Mouse (Mus musculus) frontal cortex, adult (tissue): ENCODE results near the gene Cklf.
"Not testable (repeated sequence)": the region's sequence is repeated elsewhere in the genome, so short reads cannot be mapped to it uniquely, and the experiment has no call there.

Experiments used
- ATAC-seq: cut with Nextera tagmentation; 2 replicates; pipeline ENCODE4 v1.9.2; 2017; ENCODE audit warnings: mild to moderate bottlenecking, moderate library complexity, mixed read lengths; ENCODE audit not compliant: low TSS enrichment

The Cklf gene

DNA sequence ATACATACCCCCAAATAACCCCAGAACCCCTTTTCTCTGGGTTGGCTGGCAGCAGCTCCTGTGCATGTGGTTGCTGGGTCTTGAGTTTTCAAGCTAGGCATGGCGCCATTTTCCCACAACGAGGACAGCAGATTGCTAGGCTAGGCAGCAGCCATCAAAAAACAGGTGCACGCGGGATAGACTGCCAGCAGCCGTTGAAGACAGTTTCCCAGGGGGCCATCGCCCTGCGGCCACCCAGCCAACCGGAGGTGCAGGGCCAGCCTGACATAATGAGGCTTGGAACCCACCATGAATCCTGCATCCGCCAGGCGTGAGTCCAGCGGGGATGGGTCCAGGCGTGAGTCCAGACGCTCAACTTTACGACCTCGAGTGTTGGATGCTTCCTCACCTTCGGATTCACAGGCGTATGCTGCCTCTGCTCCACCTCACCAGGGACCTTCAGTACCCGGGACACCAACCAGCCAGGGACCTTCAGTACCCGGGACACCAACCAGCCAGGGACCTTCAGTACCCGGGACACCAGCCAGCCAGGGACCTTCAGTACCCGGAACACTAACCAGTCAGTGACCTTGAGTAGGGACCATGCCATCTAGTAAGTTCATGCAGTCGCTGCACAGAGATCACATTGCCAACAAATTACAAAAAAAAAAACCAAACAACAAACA, 13.7 kb downstream of the Cklf start:
- not testable (repeated sequence) for ATAC-seq

DNA sequence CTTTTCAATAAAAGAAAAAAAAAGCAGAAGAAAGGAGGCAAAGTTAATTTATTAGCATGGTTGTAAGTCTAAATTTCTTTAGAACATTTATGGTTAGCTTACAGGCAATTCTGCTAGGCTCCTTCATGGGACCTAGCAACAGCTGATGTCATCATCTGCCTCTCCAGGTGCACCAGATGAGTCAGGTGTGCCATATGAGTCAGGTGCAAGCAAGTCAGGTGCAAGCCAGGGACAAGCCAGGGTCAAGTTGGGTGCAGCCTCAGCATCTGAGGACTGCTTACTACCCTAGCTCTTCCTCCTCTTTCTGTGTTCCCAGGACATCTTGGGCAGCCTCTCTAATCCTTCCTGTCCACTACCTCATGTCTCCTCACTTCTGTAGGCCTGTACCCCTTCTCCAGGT, 17.7 kb downstream of the Cklf start:
- ATAC-seq: no peak

DNA sequence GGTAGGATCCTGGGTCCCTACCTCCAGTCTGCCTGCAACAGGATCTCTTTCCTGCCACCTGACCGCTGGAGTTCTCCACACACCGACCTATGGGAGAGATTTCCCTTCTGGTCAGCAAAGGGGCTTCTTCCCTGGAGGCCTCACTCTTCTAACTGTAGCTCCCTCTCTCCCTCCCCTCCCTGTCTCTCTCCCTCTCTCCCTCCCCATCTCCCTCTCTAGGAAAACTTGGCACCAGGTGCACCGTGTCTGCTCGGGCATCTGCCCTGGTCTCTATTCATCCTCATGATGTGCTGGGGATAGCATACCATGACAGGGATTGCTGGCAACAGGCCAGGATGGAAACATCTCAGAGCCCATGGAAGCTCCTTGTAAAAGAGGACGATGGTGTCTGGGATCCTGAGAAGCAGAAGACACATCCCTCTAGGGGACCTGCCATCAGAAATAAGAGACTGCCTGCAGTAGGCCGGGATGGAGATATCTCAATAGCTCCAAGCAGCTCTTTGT, 18.3 kb downstream of the Cklf start:
- no peak for ATAC-seq

DNA sequence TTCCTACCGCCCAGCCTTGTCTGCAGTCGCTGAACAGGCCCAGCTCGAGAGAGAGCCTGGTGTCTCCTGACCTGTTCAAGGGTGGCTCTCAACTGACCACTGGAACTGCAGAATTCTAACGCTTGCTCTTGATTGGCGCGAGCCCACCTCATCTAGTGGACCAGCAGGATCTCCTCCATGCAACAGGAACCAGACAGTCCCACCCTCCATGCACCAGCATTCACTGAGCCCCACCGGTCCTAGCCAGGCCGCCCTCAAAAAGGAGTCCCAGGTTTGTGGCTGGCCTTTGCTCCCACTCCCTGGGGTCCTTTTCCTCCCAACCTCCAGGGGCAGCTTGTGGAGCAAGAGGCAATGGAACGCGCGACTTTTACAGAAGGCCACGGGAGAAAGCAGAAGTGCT, 42.4 kb downstream of the Cklf start, which contains the start of gene Cmtm2a:
Cmtm2a (minus strand) TSS at position 101 of the 400 bp plus-strand sequence.
- ATAC-seq: not testable (repeated sequence)

DNA sequence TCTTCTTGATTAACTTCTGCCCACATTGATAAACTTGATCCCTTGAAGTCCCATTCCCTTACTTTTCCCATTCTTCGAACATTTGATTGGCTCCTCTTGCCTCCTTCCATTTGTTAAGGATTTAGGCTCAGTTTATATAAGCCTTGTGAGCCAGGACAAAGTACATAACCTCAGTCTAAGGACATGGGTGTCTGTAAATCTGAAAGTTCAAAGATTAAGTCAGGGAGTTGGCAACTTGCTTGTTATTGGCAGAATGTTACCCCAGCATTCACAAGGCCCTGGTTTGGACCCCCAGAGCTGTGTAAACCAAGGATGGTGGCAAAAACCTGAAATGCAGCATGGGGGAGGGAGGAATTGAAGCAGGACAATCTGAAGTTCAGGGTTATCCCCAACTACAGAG, 43.7 kb downstream of the Cklf start:
- ATAC-seq: no peak

DNA sequence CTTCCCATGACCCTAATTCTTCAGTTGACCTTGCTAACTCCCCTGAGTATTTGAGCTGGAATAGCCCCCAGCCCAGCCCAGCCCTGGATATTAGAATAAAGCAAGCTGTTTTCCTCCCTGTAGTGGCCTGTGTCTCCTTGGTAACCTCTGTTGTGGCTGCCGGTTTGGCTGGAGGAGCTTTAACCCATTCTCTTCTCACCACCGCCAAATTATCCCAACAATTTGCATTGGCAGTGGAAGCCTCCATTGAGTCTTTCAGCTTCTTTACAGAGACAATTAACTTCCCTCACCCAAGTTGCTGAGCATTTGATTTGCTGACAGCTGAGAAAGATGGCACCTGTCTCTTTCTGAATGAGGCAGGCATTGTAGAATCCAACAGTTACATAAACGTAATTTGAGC, 50.9 kb downstream of the Cklf start:
- ATAC-seq: not testable (repeated sequence)

DNA sequence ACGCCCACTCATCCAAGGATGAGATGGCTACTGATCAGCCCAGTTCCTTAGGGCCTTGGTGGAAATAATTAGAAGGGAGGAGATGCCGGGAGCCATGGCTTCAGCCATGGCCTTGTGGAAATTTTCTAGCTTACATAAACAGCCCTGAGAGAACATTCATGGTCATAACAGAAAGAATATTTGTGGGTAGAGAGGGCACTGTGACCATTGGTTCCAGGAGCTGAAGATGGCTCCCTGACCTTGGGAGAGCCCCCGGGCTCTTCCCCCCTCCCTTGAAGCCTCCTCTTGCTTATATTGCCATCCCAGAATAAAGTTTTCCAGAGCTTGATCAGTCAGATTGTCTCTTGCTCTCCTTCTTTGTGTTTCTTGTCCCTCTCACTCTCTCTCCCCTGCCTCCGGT, 51.9 kb downstream of the Cklf start:
- ATAC-seq: not testable (repeated sequence)

DNA sequence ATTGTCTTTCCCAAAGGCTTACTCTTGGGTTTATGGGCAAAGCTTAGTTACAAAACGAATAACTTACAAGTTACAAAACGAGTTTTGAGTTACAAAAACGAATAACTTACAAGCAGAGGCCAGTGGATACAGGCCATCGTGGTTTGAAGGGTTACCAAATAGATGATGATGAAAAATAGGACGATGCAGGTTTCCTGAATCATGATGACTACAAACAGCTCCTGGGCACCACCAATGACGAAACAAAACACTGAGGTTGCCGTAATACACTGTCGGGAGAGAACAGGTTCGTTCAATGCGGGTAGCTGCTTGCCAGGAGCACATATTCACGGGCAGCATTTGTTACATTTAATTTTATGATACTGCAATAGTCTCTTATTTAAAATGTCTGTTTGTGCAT, 54.3 kb downstream of the Cklf start:
- no peak for ATAC-seq

DNA sequence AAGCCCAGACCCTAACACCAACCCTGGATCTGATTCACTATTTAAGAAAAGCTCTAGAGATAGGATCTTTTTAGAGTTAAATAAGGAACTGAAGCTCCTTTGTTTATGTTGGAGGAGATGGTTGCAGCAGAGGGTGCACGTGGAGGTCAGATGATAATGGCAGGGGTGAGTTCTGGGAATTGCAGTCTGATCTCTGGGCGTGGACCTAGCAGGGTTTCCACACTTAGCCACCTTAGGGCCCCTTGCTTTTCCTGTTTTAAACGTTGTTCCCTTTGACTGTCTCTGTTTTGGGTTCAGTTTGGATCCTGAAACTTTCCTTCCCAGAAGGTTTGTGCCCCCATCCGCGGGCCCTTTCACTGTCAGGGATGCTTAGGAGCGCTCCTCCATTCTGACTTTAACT, 57.7 kb downstream of the Cklf start:
- ATAC-seq: not testable (repeated sequence)

DNA sequence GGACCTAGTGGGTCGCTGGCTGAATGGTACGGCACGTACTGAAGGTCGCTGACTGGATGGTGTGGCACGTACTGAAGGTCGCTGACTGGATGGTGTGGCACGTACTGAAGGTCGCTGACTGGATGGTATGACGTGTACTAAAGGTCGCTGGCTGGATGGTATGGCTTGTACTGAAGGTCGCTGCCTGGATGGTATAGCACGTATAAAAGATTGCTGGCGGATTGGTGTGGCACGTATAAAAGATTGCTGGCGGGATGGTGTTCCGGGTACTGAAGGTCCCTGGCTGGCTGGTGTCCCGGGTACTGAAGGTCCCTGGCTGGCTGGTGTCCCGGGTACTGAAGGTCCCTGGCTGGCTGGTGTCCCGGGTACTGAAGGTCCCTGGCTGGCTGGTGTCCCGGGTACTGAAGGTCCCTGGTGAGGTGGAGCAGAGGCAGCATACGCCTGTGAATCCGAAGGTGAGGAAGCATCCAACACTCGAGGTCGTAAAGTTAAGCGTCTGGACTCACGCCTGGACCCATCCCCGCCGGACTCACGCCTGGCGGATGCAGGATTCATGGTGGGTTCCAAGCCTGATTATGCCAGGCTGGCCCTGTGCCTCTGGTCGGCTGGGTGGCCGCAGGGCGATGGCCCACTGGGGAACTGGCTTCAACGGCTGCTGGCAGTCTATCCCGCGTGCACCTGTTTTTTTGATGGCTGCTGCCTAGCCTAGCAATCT, 58.9 kb downstream of the Cklf start, which contains the start of the genes Gm45711 and Cmtm1:
Gm45711 (minus strand) TSS at position 641 of the 715 bp plus-strand sequence.
Cmtm1 (minus strand) TSS at position 705 of the 715 bp plus-strand sequence.
- ATAC-seq: not testable (repeated sequence)

DNA sequence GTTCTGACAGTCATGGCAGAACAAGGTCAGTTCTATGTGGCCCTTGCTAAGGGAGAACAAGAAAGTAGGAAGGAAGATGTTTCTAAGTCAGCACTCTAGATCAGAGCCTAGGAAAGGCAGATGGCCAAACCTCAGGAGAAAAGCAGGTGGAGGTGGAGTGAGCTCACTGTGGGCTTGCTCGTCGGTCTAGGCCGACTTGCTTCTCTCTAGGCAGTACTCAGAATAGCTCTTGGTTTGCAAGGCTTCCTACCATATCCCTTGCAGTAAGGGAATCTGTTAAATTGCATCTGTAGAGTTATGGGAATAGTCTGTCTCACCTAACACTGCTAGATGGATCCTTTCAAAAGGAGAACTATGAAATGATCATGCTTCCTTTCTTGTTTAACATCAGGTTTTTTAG, 61.4 kb downstream of the Cklf start:
- peak; percentile 81 for ATAC-seq

DNA sequence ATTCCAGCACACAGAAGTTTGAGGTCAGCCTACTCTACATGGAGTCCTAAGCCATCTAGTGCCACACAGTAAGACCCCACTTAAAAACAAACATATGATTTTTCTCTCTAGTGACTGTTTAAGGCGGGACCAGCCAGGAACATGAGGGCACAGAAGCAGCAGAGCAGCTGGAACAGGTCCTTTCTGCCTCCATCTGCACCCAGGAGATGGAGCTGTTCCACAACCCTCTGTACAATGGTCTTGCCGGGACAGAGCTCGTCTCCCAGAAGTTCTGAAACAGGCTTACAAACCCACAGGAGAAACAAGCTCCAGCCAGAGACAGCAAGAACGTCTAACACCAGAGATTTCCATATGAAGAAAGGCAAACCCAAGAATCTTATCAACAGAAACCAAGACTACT, 62.6 kb downstream of the Cklf start:
- no peak for ATAC-seq
